Mouse (Mus musculus): Measurements from ENCODE around the gene Tnik.

Tnik gene

GRCm38 (mm10) chr3:28346476-28346875 lies 83.5 kb downstream of the Tnik start:
- no peak for DNase-seq (ENCODE audit: low read depth, low spot score)

GRCm38 (mm10) chr3:28348746-28349145 lies 85.7 kb downstream of the Tnik start:
- DNase-seq (ENCODE audit: low read depth, low spot score) = no peak

GRCm38 (mm10) chr3:28350147-28350801 lies 87.3 kb downstream of the Tnik start:
- DNase-seq (ENCODE audit: low read depth, low spot score) = no peak

DNA sequence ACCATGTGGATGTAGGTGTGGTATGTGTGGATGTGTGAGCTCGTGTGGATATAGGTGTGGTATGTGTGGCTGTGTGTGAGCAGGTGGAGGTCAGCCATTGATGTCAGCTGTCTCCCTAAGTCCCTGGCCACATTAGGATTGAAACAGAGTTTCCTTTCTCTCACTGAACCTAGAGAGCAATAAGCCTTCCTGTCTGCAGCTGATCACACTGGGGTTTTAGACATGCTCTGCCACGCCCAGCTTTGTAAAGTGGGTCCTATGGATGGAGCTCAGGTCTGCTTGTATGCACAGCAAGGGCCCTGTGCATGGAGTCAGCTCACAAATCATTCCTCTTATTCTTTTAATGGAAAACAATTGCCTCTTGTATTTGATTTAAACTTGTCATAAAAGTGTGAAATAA lies 95.4 kb downstream of the Tnik start:
- no peak for DNase-seq (ENCODE audit: low read depth, low spot score)

DNA sequence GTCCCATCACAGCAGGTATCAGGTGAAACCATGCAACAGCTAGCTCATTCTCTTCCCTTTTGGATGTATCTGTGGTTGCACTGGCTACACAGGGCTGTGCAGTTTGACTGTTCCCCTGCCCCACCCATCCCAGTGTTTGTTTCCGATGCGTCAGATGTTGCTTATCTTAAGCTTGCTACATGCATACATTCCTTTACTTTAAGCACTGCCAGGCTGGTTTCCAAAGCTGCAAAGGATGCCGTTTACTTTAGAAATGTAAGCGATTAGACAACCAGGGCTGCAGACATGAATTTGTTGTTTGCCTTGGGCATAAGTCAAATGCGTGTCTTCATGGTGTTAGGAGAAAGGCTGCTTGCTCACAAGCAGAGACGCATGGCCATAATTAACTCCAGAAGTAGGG lies 96.1 kb downstream of the Tnik start:
- no peak for DNase-seq (ENCODE audit: low read depth, low spot score)

DNA sequence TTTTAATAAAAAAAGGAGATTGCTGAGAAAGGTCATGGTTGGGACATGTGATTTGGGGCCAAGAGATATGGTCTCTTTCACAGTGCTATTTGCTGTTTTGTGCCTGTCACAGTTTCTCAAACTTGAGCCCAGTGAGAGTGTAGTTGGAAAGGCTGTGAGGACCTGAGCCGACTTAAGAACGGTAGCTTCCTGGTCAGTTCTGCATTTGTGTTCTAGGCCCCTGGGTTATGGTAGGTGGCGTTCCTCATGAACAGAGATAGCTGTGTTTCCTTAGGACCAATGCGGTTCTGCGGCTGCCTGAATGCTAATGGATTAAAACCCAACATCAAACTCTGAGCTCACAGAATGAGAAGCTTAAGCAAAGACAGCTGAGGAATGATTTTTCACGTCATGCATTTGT lies 98.0 kb downstream of the Tnik start:
- DNase-seq (ENCODE audit: low read depth, low spot score) = no peak

- DNase-seq (ENCODE audit: low read depth, low spot score) = no peak
Observed at GRCm38 (mm10) chr3:28363441-28364125, 100.6 kb downstream of the Tnik start.

GRCm38 (mm10) chr3:28368746-28369145 lies 105.7 kb downstream of the Tnik start:
- DNase-seq (ENCODE audit: low read depth, low spot score) = no peak

DNA sequence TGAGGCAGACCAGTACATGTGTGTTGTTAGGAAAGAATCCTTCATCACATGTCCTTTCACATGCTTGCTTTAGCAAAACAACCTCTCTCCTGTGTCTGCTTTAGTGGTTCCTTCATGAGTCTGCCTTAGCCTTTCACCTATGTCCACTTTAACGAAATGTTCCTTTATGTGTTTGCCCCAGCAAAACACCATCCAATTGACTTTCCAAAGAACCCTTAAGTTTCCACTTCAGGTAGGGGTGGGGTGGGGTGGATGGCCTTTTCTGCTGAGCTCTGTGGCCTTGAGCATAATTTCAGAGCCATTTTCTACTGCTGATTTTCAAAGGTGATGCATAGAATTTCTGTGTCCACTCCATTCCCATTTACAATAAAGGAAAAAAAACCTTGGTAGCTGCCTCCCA lies 106.3 kb downstream of the Tnik start:
- DNase-seq (ENCODE audit: low read depth, low spot score) = no peak

- no peak for DNase-seq (ENCODE audit: low read depth, low spot score)
Observed at GRCm38 (mm10) chr3:28369698-28370097, 106.7 kb downstream of the Tnik start.

DNA sequence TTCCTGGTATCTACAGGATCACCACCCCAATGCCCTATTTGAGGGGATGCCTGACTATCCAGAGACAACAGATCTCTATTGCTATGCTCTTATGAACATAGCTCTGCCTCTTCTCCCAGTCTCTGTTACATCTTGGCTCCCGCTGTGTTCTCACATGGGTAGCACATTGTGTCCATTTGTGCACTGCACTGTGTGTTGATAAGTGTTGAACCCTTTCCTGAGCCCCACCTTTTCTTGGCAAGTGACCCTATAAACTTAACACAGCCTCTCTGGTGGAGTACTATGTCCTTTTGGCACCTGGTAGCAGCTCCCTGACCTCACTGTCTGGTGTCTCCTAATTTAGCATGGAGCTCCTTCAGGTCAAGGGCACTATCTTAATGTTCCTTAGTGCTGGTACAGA lies 108.6 kb downstream of the Tnik start:
- DNase-seq (ENCODE audit: low read depth, low spot score) = no peak

- no peak for DNase-seq (ENCODE audit: low read depth, low spot score)
Observed at GRCm38 (mm10) chr3:28372459-28372858, 109.4 kb downstream of the Tnik start.

GRCm38 (mm10) chr3:28374738-28375510 lies 111.9 kb downstream of the Tnik start:
- no peak for DNase-seq (ENCODE audit: low read depth, low spot score)

DNA sequence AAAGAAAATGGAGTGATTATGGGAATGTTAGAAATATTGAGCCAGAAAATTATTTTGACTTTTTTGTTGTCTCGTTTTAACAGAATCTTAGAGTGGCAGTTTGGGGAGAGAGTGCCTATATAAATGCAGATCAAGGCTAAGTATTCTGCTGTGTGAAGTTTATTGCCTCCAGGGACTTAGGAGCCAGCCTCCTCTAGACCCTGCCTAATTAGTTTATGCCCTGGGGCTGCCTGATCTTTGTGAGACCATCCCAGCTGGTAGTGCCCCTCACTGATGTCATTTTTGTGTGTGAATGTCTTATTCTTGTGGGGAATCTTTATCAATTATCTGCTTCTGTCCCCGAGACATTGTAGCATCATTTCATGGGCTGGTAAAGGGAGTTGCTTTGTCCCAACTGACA lies 117.2 kb downstream of the Tnik start:
- no peak for DNase-seq (ENCODE audit: low read depth, low spot score)

DNA sequence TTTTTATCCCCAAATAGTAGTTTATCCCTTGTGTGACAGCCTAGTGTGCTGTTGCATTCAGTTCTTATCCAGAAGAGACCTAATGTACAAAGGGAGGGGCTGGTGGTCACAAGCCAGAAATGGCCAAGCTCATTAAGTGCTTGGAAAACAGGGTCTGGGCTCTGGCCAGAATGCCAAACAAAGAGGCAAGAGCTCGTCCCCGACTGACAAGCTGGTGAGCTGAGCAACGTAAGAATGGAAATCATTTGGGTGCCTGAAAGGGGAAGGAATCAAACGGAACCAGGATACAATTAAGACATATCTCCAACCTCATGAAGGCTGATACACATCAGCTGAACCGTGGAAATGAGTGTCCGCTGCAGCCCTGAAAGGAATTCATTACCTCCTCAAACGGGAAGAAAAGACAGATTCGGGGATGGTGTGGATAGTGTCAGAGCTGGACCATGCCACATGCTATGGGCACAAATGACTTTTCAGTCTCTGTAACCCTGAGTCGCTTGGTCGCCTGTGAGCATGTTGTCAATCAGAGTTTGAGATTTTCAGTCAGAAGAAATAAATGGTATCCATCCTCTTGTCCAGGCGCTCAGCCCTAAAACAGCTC lies 120.6 kb downstream of the Tnik start:
- DNase-seq (ENCODE audit: low read depth, low spot score) = no peak

- no peak for DNase-seq (ENCODE audit: low read depth, low spot score)
Observed at GRCm38 (mm10) chr3:28385199-28385975, 122.4 kb downstream of the Tnik start.

DNA sequence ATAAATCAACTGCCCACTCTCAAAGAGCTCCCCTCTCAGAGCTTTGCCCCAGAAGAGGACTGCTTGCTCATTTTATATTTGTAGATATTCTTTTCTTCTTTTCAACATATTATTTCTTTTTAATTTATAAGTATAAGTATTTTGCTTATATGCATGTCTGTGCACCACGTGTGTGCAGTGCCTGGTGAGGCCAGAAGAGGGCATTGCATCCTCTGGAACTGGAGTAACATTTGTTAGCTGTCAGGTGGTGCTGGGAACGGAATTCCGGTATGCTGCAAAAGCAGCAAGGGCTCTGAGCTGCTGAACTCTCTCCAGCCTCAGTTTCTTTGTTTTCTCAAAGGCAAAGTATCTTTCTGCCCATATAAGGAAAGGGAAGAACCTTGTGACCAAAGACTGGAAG lies 125.5 kb downstream of the Tnik start:
- DNase-seq (ENCODE audit: low read depth, low spot score) = no peak

DNA sequence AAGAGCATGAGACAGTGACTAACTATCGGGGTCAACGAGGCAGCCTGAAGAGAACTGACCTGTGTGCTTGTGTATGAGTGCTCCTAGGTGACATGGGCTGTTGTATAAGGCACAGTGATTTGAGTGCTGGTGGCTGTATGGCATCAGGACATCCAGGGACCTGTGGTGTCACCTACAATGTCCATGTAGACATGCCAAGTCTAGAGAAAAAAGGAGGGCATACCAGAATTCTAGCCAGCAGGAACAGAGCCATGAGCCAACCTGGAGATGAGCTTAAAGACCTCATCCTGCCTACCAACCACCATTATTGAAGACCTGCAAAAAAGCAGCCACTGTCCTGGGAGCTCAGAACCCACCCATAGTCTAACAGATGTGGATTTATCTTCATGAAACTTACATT lies 127.2 kb downstream of the Tnik start:
- no peak for DNase-seq (ENCODE audit: low read depth, low spot score)

DNA sequence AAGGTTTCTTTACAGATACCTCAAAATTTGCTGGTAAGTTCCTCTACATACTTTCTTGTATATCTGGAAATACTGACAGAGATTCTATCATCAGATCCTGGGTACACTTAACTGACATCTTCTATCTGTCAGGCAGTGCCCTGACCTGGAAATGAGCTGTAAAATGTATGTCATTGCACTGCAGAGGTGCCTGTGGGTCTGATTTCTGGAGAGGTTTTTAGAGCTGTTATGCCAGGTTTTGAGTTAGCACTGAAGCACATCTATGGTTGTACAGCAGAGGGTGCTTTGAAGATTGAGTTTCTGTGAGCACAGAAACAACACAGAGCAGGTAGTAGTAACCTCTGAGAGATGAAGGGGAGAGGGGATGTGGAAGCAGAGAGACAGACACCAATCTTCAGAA lies 129.5 kb downstream of the Tnik start:
- no peak for DNase-seq (ENCODE audit: low read depth, low spot score)

- DNase-seq (ENCODE audit: low read depth, low spot score) = no peak
Observed at GRCm38 (mm10) chr3:28398781-28399180, 135.8 kb downstream of the Tnik start.

- DNase-seq (ENCODE audit: low read depth, low spot score) = no peak
Observed at GRCm38 (mm10) chr3:28399593-28400216, 136.7 kb downstream of the Tnik start.

All from brain, embryonic 18.5 days (tissue).